Mouse (Mus musculus) CH12.LX (cell line): Measurements from ENCODE around the gene Olfr429. TPM values are rescaled to one million over a fixed set of nuclear protein-coding genes. Genes with fewer than 3 reads are reported as not detected.

Experiments
- DNase-seq: peaks from one replicate; pipeline ENCODE4 v3.0.0-alpha.2; 2013; ENCODE audit errors: extremely low read depth
- H3K27ac ChIP-seq: 2 replicates; pipeline ENCODE4 v1.5.1; 2012; ENCODE audit warnings: low read depth, mild to moderate bottlenecking, control low read depth, moderate library complexity; ENCODE audit not compliant: insufficient read depth
- H3K27me3 ChIP-seq: replicated peaks from 2 replicates; pipeline ENCODE3; 2012; ENCODE audit warnings: inconsistent platforms
- H3K36me3 ChIP-seq, 2 experiments: replicated peaks in 1 of 2; 2 replicates each; pipeline versions ENCODE3 to v1.6.1; 2012; ENCODE audit warnings: inconsistent platforms in 1 of 2, low read length in 1 of 2, mild to moderate bottlenecking in 1 of 2, mixed read lengths in 1 of 2, moderate library complexity in 1 of 2; ENCODE audit not compliant: control insufficient read depth in 1 of 2, insufficient read depth in 1 of 2
- H3K4me1 ChIP-seq, 2 experiments: 2 replicates each; pipeline ENCODE4 v1.6.1; 2012; ENCODE audit warnings: inconsistent platforms in 1 of 2, moderate library complexity in 1 of 2; ENCODE audit not compliant: insufficient read depth in 2 of 2, control insufficient read depth in 1 of 2
- H3K4me2 ChIP-seq: 2 replicates; pipeline ENCODE4 v1.6.1; 2012; ENCODE audit warnings: low read depth, mild to moderate bottlenecking, control low read depth; ENCODE audit not compliant: poor library complexity, insufficient read depth, severe bottlenecking
- H3K4me3 ChIP-seq, 3 experiments: fragments of 150-350 bp in 1 of 3; sonication (generic) in 1 of 3; replicated peaks in 1 of 3; 2 replicates each; pipeline versions ENCODE3 to v1.5.1; 2011 to 2012; ENCODE audit warnings: low read depth in 2 of 3, low read length in 2 of 3, mild to moderate bottlenecking in 2 of 3, moderate library complexity in 2 of 3, control low read depth in 1 of 3, improper control_type of control experiment in 1 of 3, inconsistent platforms in 1 of 3, mixed read lengths in 1 of 3; ENCODE audit not compliant: poor library complexity in 1 of 3
- H3K79me2 ChIP-seq: replicated peaks from 2 replicates; pipeline ENCODE4 v1.6.1; 2012; ENCODE audit warnings: mild to moderate bottlenecking, moderate library complexity; ENCODE audit not compliant: control insufficient read depth, poor library complexity, insufficient read depth, severe bottlenecking; ENCODE audit errors: extremely low read depth
- H3K9ac ChIP-seq: 2 replicates; pipeline ENCODE4 v1.6.1; 2012; ENCODE audit warnings: low read depth, mild to moderate bottlenecking, control low read depth, moderate library complexity; ENCODE audit not compliant: insufficient read depth
- H3K9me3 ChIP-seq: replicated peaks from 2 replicates; pipeline ENCODE3; 2012; ENCODE audit warnings: low read length, inconsistent platforms, mixed read lengths
- BHLHE40 ChIP-seq: IDR thresholded peaks from 2 replicates; pipeline ENCODE4 v1.6.1; 2011; ENCODE audit warnings: mild to moderate bottlenecking, low read depth, low read length, improper control_type of control experiment
- CHD2 ChIP-seq: IDR thresholded peaks from 2 replicates; pipeline ENCODE4 v1.6.1; 2011; ENCODE audit warnings: low read length, improper control_type of control experiment
- CTCF ChIP-seq, 2 experiments: IDR thresholded peaks in 1 of 2; conservative IDR thresholded peaks in 1 of 2; 2 replicates each; pipeline ENCODE4 v1.5.1; 2011 to 2012; ENCODE audit warnings: low read depth in 2 of 2, low read length in 2 of 2, improper control_type of control experiment in 1 of 2, inconsistent platforms in 1 of 2, mild to moderate bottlenecking in 1 of 2, moderate library complexity in 1 of 2
- E2F4 ChIP-seq: IDR thresholded peaks from 2 replicates; pipeline ENCODE4 v1.6.1; 2011; ENCODE audit warnings: low read depth, low read length, improper control_type of control experiment; ENCODE audit not compliant: insufficient replicate concordance
- ETS1 ChIP-seq: conservative IDR thresholded peaks from 2 replicates; pipeline ENCODE4 v1.6.1; 2012; ENCODE audit warnings: low read depth, mild to moderate bottlenecking, inconsistent platforms, low read length, improper control_type of control experiment, moderate library complexity
- GABPA ChIP-seq: IDR thresholded peaks from 2 replicates; pipeline ENCODE4 v1.6.1; 2012; ENCODE audit warnings: low read depth, low read length, improper control_type of control experiment, inconsistent platforms; ENCODE audit not compliant: insufficient replicate concordance
- IRF4 ChIP-seq: IDR thresholded peaks from 2 replicates; pipeline ENCODE4 v1.6.1; 2014; ENCODE audit warnings: low read depth, mild to moderate bottlenecking, inconsistent platforms, low read length, improper control_type of control experiment
- JUN ChIP-seq: IDR thresholded peaks from 2 replicates; pipeline ENCODE4 v1.6.1; 2011; ENCODE audit warnings: low read depth, mild to moderate bottlenecking, low read length, improper control_type of control experiment, moderate library complexity; ENCODE audit not compliant: insufficient read depth
- JUND ChIP-seq: conservative IDR thresholded peaks from 2 replicates; pipeline ENCODE4 v1.6.1; 2011; ENCODE audit warnings: low read depth, low read length, improper control_type of control experiment
- KAT2A ChIP-seq: IDR thresholded peaks from 2 replicates; pipeline ENCODE4 v1.6.1; 2012; ENCODE audit warnings: low read length, improper control_type of control experiment, inconsistent platforms; ENCODE audit not compliant: insufficient replicate concordance
- MAX ChIP-seq: IDR thresholded peaks from 2 replicates; pipeline ENCODE4 v1.6.1; 2011; ENCODE audit warnings: low read length, improper control_type of control experiment
- MEF2A ChIP-seq: IDR thresholded peaks from 2 replicates; pipeline ENCODE4 v1.6.1; 2014; ENCODE audit warnings: low read depth, mild to moderate bottlenecking, inconsistent platforms, low read length, improper control_type of control experiment, borderline replicate concordance
- MYC ChIP-seq: IDR thresholded peaks from 2 replicates; pipeline ENCODE4 v1.6.1; 2011; ENCODE audit warnings: low read depth, mild to moderate bottlenecking, improper control_type of control experiment, low read length
- NELFE ChIP-seq: IDR thresholded peaks from 2 replicates; pipeline ENCODE4 v1.6.1; 2011; ENCODE audit warnings: low read depth, low read length, improper control_type of control experiment
- NRF1 ChIP-seq: IDR thresholded peaks from 2 replicates; pipeline ENCODE4 v1.6.1; 2014; ENCODE audit warnings: low read depth, mild to moderate bottlenecking, inconsistent platforms, low read length, improper control_type of control experiment, moderate library complexity
- PAX5 ChIP-seq: IDR thresholded peaks from 2 replicates; pipeline ENCODE4 v1.6.1; 2012; ENCODE audit warnings: low read length, inconsistent platforms, mixed read lengths
- RAD21 ChIP-seq: IDR thresholded peaks from 2 replicates; pipeline ENCODE4 v1.6.1; 2011; ENCODE audit warnings: low read depth, mild to moderate bottlenecking, low read length, improper control_type of control experiment, moderate library complexity
- RCOR1 ChIP-seq: conservative IDR thresholded peaks from 2 replicates; pipeline ENCODE4 v1.6.1; 2012; ENCODE audit warnings: low read depth, mild to moderate bottlenecking, inconsistent platforms, low read length, improper control_type of control experiment
- TCF12 ChIP-seq: IDR thresholded peaks from 2 replicates; pipeline ENCODE4 v1.6.1; 2014; ENCODE audit warnings: low read depth, mild to moderate bottlenecking, inconsistent platforms, low read length, improper control_type of control experiment
- USF1 ChIP-seq: IDR thresholded peaks from 2 replicates; pipeline ENCODE4 v1.6.1; 2014; ENCODE audit warnings: low read depth, mild to moderate bottlenecking, inconsistent platforms, low read length, improper control_type of control experiment
- USF2 ChIP-seq: conservative IDR thresholded peaks from 2 replicates; pipeline ENCODE4 v1.6.1; 2011; ENCODE audit warnings: low read depth, low read length, improper control_type of control experiment
- ZMIZ1 ChIP-seq: IDR thresholded peaks from 2 replicates; pipeline ENCODE4 v1.6.1; 2012; ENCODE audit warnings: low read depth, mild to moderate bottlenecking, inconsistent platforms, low read length, improper control_type of control experiment
- dilution Hi-C: fragments of 300-500 bp; cut with MboI; formaldehyde crosslinking; loops from 2 replicates; pipeline ENCODE4 v1.14.3; 2020; ENCODE audit warnings: low sequenced_read_pairs; ENCODE audit not compliant: extremely low pct_unique_long_range_greater_than_20kb, extremely low pct_ligation_motif_present
- in situ Hi-C: fragments of 300-500 bp; cut with MboI; formaldehyde crosslinking; loops from 3 replicates; pipeline ENCODE4 v1.14.3; 2019; ENCODE audit warnings: low sequenced_read_pairs, low pct_ligation_motif_present, low pct_unique_long_range_greater_than_20kb, mixed read lengths
- polyA plus RNA-seq: library from polyadenylated mRNA; unstranded; fragments of >175 nt; gene quantifications from 2 replicates; pipeline ENCODE4 v1.2.1, GENCODE M21; 2012; ENCODE audit warnings: low read depth; ENCODE audit not compliant: insufficient read length
- total RNA-seq, 2 experiments: library from RNA; depleted of rRNA; stranded (reverse); fragments of 300-350 nt in 1 of 2; fragments of >200 nt in 1 of 2; gene quantifications; 2 replicates each; pipeline ENCODE4 v1.2.3; 2012 to 2014

Olfr429 gene
- total and polyA plus RNA-seq, 3 experiments: not detected

DNA sequence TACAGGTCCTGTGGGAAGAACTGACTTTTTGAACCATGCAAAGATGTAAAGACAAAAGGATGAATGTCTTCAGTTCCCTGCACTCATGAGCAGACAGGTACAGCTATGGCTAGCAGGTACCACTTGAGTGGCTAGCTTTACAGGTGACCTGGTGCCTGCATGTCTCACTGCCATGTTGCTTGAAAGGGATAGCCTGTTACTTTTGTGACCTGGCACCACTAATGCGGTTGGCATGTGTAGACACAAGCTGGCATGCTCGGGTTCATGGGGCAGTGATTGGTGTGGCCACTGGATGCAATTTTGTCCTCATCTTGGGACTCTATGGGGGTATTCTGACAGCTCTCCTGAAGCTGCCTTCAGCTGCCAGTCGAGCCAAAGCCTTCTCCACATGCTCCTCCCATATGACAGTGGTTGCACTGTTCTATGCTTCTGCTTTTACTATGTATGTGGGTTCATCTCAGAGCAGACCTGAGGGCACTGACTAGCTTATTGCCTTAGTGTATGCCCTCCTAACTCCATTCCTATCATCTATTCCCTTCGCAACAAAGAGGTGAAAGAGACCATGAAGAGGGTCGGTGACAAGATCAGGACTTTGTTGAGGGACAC, 32.1 kb upstream of the Olfr429 start:
- Histone ChIP-seq H3K36me3 (no peaks in the 10 kb centered on the region), H3K4me2 (no peak overlapping the region), H3K4me3 (no peak overlapping the region), H3K27ac (no peak overlapping the region; the same call in 1 of the 2 replicates), H3K4me1 (peaks cover 7 to 10% of the 10 kb centered on the region in 2 experiments; a peak in 3 of 4 replicates), H3K9me3 (peaks cover 3% of the 10 kb centered on the region), H3K27me3 (no peaks in the 10 kb centered on the region), H3K9ac (no peak overlapping the region), H3K79me2 (no peaks in the 10 kb centered on the region)
- no peak for TF ChIP-seq RCOR1
- TF ChIP-seq MYC: no peak
- no peak for TF ChIP-seq KAT2A
- TF ChIP-seq IRF4: no peak
- TF ChIP-seq BHLHE40: no peak
- no peak for TF ChIP-seq ZMIZ1
- no peak for TF ChIP-seq GABPA
- TF ChIP-seq NELFE: no peak
- TF ChIP-seq MAX: no peak
- no peak for TF ChIP-seq USF2
- no peak for TF ChIP-seq ETS1
- no peak for TF ChIP-seq USF1
- TF ChIP-seq PAX5: no peak
- no peak for TF ChIP-seq JUND
- TF ChIP-seq CTCF (conservative IDR thresholded peaks at IDR 0.05 in 1 of 2, IDR thresholded peaks at IDR 0.05 in 1 of 2; ENCODE audit: low read depth in 2 of 2, low read length in 2 of 2): no peak
- TF ChIP-seq JUN: no peak
- no peak for TF ChIP-seq RAD21
- no peak for TF ChIP-seq E2F4
- no peak for TF ChIP-seq MEF2A
- no peak for TF ChIP-seq TCF12
- in situ Hi-C loops: no loop called here
- dilution Hi-C loops: no loop called here
- no peak for DNase-seq

DNA sequence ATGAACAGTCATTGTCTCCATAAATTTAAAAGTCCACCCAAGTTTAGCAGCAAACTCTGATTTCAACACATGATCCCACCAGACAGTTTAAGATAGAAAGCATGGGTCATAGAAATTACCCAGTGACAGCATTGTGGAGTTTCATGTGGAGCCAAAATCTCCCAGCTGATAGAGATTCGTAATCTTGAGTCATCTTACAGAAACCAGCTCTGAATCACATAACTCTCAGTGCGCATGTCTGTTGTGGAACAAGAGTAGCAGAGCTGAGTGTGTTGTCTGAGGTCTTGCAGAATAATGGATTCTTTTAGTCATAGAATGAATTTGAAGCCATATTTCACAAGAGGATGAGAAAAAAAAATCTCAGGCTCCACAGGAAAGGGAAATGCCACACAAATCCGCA, 31.1 kb upstream of the Olfr429 start:
- no peak for DNase-seq
- no peak overlapping the region for H3K4me3 ChIP-seq
- dilution Hi-C loops (no loop called here), in situ Hi-C loops (no loop called here)
- no peak overlapping the region for H3K27ac ChIP-seq
- H3K79me2 ChIP-seq: no peaks in the 10 kb centered on the region
- H3K9ac ChIP-seq: no peak overlapping the region
- no peak overlapping the region for H3K4me2 ChIP-seq
- H3K4me1 ChIP-seq: peaks cover 7 to 10% of the 10 kb centered on the region in 2 experiments; a peak in 3 of 4 replicates
- H3K27me3 ChIP-seq: no peaks in the 10 kb centered on the region
- TF ChIP-seq NRF1 (peak; percentile 68), CHD2 (no peak)
- peaks cover 3% of the 10 kb centered on the region for H3K9me3 ChIP-seq
- no peaks in the 10 kb centered on the region for H3K36me3 ChIP-seq
